Mouse (Mus musculus) thymus, postnatal 25 days (tissue): ENCODE results near the gene Fndc3b.
"Not testable (repeated sequence)": the region's sequence is repeated elsewhere in the genome, so short reads cannot be mapped to it uniquely, and the experiment has no call there.

ENCODE experiments used
- DNase-seq: peaks from one replicate; pipeline ENCODE4 v3.0.0; 2022

Gene Fndc3b

GRCm38 (mm10) chr3:27490891-27491290, 220.2 kb downstream of the Fndc3b start:
- no peak for DNase-seq

- no peak for DNase-seq
Observed at GRCm38 (mm10) chr3:27489550-27489949, 221.6 kb downstream of the Fndc3b start.

- DNase-seq: no peak
Observed at GRCm38 (mm10) chr3:27485141-27485540, 226.0 kb downstream of the Fndc3b start.

GRCm38 (mm10) chr3:27484698-27485097, 226.4 kb downstream of the Fndc3b start:
- DNase-seq: no peak

- DNase-seq: no peak
Observed at GRCm38 (mm10) chr3:27483762-27484161, 227.3 kb downstream of the Fndc3b start.

- DNase-seq: no peak
Observed at GRCm38 (mm10) chr3:27483321-27483720, 227.8 kb downstream of the Fndc3b start.

- no peak for DNase-seq
Observed at GRCm38 (mm10) chr3:27481738-27482137, 229.4 kb downstream of the Fndc3b start.

GRCm38 (mm10) chr3:27479378-27479777, 231.7 kb downstream of the Fndc3b start:
- DNase-seq: no peak

- no peak for DNase-seq
Observed at GRCm38 (mm10) chr3:27478563-27479156, 232.4 kb downstream of the Fndc3b start.

GRCm38 (mm10) chr3:27477749-27478148, 233.4 kb downstream of the Fndc3b start:
- DNase-seq: not testable (repeated sequence)

- DNase-seq: no peak
Observed at GRCm38 (mm10) chr3:27475899-27476298, 235.2 kb downstream of the Fndc3b start.

GRCm38 (mm10) chr3:27473801-27474599, 237.1 kb downstream of the Fndc3b start:
- no peak for DNase-seq

GRCm38 (mm10) chr3:27472846-27473245, 238.3 kb downstream of the Fndc3b start:
- DNase-seq: no peak

GRCm38 (mm10) chr3:27470781-27471180, 240.3 kb downstream of the Fndc3b start:
- no peak for DNase-seq

- DNase-seq: no peak
Observed at GRCm38 (mm10) chr3:27469971-27470370, 241.1 kb downstream of the Fndc3b start.

- DNase-seq: peak; percentile 63
Observed at GRCm38 (mm10) chr3:27467505-27468020, 243.5 kb downstream of the Fndc3b start.

GRCm38 (mm10) chr3:27466297-27466901, 244.7 kb downstream of the Fndc3b start:
- DNase-seq: peak; percentile 58

GRCm38 (mm10) chr3:27463373-27463772, 247.7 kb downstream of the Fndc3b start:
- peak; percentile 45 for DNase-seq

GRCm38 (mm10) chr3:27462934-27463333, 248.2 kb downstream of the Fndc3b start:
- DNase-seq: peak; percentile 54

GRCm38 (mm10) chr3:27462316-27462902, 248.7 kb downstream of the Fndc3b start:
- DNase-seq: peak; percentile 59

GRCm38 (mm10) chr3:27461861-27462260, 249.2 kb downstream of the Fndc3b start:
- peak; percentile 72 for DNase-seq

GRCm38 (mm10) chr3:27461037-27461436, 250.1 kb downstream of the Fndc3b start:
- DNase-seq: peak; percentile 86

- peak; percentile 20 for DNase-seq
Observed at GRCm38 (mm10) chr3:27458416-27458815, 252.7 kb downstream of the Fndc3b start.
